Mouse (Mus musculus): ENCODE data around the gene Kcnmb4.

DNA sequence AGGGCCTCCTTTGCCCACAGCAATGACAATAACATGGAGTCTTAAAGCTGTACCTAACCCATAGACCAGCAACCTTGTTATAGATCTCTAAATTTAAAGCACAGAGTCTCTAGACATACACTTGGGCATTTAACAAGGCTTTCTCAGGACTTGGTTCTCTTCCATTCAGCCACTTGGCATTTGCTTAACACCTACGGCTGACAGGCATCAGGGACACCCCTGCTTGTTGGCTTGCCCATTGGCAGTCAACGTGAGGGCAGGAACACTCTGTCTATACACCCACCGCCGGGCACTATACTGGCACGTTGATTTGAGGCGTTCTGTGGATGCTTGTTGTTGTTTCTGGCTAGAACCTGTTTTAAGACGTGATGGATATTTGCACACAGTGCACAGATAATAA, 41.3 kb downstream of the Kcnmb4 start:
- no peak for TF ChIP-seq POLR2A (IDR thresholded peaks at IDR 0.05; ENCODE audit: borderline replicate concordance, extremely low read depth, low read depth, low read length)
- no peak for TF ChIP-seq CTCF (IDR thresholded peaks at IDR 0.05; ENCODE audit: insufficient read depth, low read length)
